ENCODE assay signal across 8 mouse cellular contexts in the genomic region with DNA sequence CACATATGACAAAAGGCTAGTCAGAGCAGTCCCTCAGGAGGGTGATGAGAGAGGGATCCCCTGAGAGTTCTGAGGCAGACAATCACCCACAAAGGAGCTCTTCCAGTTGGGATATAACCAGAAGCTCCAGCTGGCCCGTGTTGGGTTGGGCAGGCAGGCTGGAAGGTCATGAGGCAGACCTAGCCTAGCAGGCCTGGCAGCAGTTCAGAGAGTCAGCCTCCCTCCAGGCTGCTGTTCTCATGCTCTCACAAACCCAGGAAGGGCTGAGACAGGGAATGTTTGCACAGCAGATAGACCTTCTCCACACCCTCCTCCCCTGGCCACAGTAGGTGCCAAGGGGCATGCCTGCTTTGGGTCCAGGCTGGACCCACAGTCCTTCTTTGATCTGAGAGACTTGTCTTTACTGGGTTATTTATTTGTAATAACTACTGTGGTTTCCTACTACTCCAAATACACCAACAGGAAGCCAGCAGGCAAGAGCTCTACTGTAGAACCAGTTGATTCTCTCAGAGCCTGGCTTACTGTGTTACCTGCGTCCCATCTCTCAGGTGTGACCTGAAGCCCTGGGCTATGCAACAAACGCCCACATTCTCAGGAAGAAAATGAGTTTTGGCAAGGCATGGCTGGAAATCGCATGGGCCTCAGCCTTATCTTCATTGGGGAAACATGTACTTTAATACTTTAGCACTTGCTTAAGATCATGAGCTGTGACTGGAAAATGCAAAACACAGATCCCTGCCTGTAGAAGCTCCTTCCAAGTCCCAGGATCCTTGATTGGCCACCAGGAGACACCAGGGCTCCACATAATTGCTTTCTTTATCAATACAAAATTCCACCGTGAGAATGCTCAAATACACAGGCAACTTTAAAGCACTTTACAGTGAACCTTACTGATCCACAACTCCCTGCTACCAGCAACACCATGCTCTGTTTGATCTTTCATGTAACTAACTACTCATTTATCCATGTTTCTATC.
A peak's percentile ranks its signal among the peaks of the same experiment; 100 is the strongest.
DNase-seq lines count a peak whose midpoint lies in the region; ATAC-seq and TF ChIP-seq lines count a peak whose summit lies in the region.

No protein-coding gene starts in this region.

- peak; percentile 5; the same call in 1 of the 2 replicates for TF ChIP-seq CTCF in heart, postnatal 0 days (IDR thresholded peaks at IDR 0.05; ENCODE audit: low read depth)
- TF ChIP-seq CTCF in lung, adult 2 months (IDR thresholded peaks at IDR 0.05; ENCODE audit: insufficient read depth, low read length) = no peak

- no peak for TF ChIP-seq POLR2A in lung, adult 2 months (IDR thresholded peaks at IDR 0.05; ENCODE audit: borderline replicate concordance, extremely low read depth, low read depth, low read length)

- 0 out of 2 replicates have a peak, but pooled peaks cover 4% of the 10 kb centered on the region for H3K4me1 ChIP-seq in heart, postnatal 0 days (ENCODE audit: control insufficient read depth, insufficient read depth)
- peaks cover 4% of the 10 kb centered on the region; the same call in 1 of the 2 replicates for H3K4me1 ChIP-seq in lung, adult 2 months (ENCODE audit: control insufficient read depth, insufficient read depth, low read length)
- 0 out of 2 replicates have a peak, but pooled peaks cover 9% of the 10 kb centered on the region for H3K4me1 ChIP-seq in hindbrain, embryonic 13.5 days (replicated peaks)

- WGBS in heart, postnatal 0 days = 44% methylated on average over 5 of the region's 5 CpGs
- 36% methylated on average over 5 of the region's 5 CpGs for WGBS in lung, adult 2 months
- WGBS in hindbrain, embryonic 13.5 days = 77% methylated on average over 5 of the region's 5 CpGs

- no peak overlapping the region for H3K4me2 ChIP-seq in heart, postnatal 0 days (ENCODE audit: low read depth, low read length)
- no peak overlapping the region for H3K4me2 ChIP-seq in hindbrain, embryonic 13.5 days

- H3K27ac ChIP-seq in heart, postnatal 0 days (ENCODE audit: low read depth) = no peak overlapping the region
- H3K27ac ChIP-seq in hindbrain, embryonic 13.5 days = no peak overlapping the region

- no peaks in the 10 kb centered on the region for H3K9me3 ChIP-seq in heart, postnatal 0 days (replicated peaks; ENCODE audit: control insufficient read depth, low read length)
- H3K9me3 ChIP-seq in hindbrain, embryonic 13.5 days = no peaks in the 10 kb centered on the region

- no peak for TF ChIP-seq EP300 in heart, postnatal 0 days (IDR thresholded peaks at IDR 0.05; ENCODE audit: low read depth)

- peak; percentile 13 for DNase-seq in 3134 (ENCODE audit: extremely low read depth, insufficient read length, low spot score)
- peak; percentile 62 for DNase-seq in cerebellum, adult 11-12 months
- peak; percentile 21 for DNase-seq in heart, postnatal 0 days (ENCODE audit: low spot score)
- DNase-seq in lung, adult 2 months = peak; percentile 38
- peak; percentile 36 for DNase-seq in urinary bladder, postnatal 25 days (ENCODE audit: low spot score)
- DNase-seq in frontal cortex, postnatal 14 days (ENCODE audit: low spot score in 2 of 2) = no peak
- DNase-seq in retina, postnatal 1 day = no peak

- ATAC-seq in heart, postnatal 0 days (ENCODE audit: insufficient read depth, low read depth) = peak; percentile 41; the same call in 1 of the 2 replicates
- no peak for ATAC-seq in hindbrain, embryonic 13.5 days (ENCODE audit: low FRiP score)

- H3K36me3 ChIP-seq in heart, postnatal 0 days (replicated peaks; ENCODE audit: control insufficient read depth, insufficient read depth, low read length) = no peaks in the 10 kb centered on the region
- no peaks in the 10 kb centered on the region for H3K36me3 ChIP-seq in hindbrain, embryonic 13.5 days

- H3K9ac ChIP-seq in heart, postnatal 0 days (replicated peaks; ENCODE audit: low read depth, low read length) = no peak overlapping the region
- no peak overlapping the region for H3K9ac ChIP-seq in hindbrain, embryonic 13.5 days

- no peak overlapping the region for H3K4me3 ChIP-seq in heart, postnatal 0 days (ENCODE audit: low read depth, low read length)
- no peak overlapping the region for H3K4me3 ChIP-seq in lung, adult 2 months (replicated peaks; ENCODE audit: extremely low read depth, low read depth, low read length)
- H3K4me3 ChIP-seq in hindbrain, embryonic 13.5 days = no peak overlapping the region

- no peaks in the 10 kb centered on the region for H3K27me3 ChIP-seq in heart, postnatal 0 days (ENCODE audit: control insufficient read depth, insufficient read depth, low read length)
- H3K27me3 ChIP-seq in hindbrain, embryonic 13.5 days = no peaks in the 10 kb centered on the region

Comparison
In these comparisons a context has a peak if more than half of its experiments do, and no peak if none do; other contexts are left out.
1. DNase-seq: peak in 3134 (single experiment), cerebellum, adult 11-12 months (single experiment), heart, postnatal 0 days (single experiment), lung, adult 2 months (single experiment) and urinary bladder, postnatal 25 days (single experiment); none in frontal cortex, postnatal 14 days (0 of 2) and retina, postnatal 1 day (single experiment).